Mouse (Mus musculus) c-Kit-negative CD71-positive TER-119-positive erythroid progenitor cells, embryonic 14.5 days (primary cell): ENCODE data around the gene Tmem39a.

ENCODE experiments used
- DNase-seq: peaks from one replicate; pipeline ENCODE4 v3.0.0-alpha.2; 2013; ENCODE audit warnings: low read depth, low spot score

Gene Tmem39a

GRCm38 (mm10) chr16:38635833-38636390, 77.4 kb downstream of the Tmem39a start:
- no peak for DNase-seq

DNA sequence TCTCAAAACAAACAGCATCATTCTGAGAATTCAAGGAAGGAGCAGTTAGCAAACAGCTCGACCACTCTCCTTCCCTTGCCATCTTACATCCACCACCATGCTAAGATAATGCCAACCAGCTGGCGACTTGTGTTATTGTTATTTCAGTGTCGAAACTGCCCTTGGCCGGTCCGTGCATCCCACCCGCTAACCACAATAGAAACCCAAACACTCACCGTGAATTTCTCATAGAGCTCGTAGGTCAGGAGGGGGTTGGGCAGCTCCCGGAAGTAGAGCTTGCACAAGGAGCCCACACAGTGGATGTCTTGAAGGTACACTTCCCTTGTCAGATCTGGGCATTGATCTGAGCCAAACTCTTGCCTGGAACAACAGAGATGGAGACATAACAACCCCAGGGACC, 78.2 kb downstream of the Tmem39a start:
- no peak for DNase-seq

DNA sequence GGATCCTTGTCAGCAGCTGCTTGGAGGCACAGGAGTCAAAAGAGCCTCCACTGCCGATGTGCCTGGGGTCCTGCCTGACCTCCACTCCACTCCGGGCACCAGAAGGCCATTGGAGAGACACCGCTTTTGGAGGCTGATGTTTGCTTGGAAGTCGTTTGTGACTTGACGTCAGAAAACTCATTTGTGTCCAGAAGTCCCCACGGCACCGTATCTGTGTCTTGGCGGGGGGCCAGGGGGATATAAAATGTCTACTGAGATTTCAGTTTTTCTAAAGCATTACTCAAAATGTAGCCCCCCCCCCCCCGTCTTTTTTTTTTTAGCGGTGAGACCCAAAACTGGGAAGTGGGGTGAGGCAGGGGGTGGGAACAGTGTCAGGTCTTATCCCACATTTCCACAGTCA, 78.6 kb downstream of the Tmem39a start:
- DNase-seq, result no peak
